Mouse (Mus musculus): ENCODE measurements around the gene Erc2. TPM values are rescaled to one million over a fixed set of nuclear protein-coding genes. Genes with fewer than 3 reads are reported as not detected.

Erc2 gene
- polyA plus RNA-seq, 1 experiment from 2014 or later: 5.7 TPM

GRCm38 (mm10) chr14:27815739-27816138 is 193.5 kb downstream of the Erc2 start:
- WGBS: 68% methylated on average over 6 of the region's 6 CpGs
- Histone ChIP-seq H3K9ac (ENCODE audit: low read length) (no peak overlapping the region), H3K4me2 (ENCODE audit: low read depth, severe bottlenecking) (no peak overlapping the region), H3K9me3 (ENCODE audit: control insufficient read depth, low read length) (no peaks in the 10 kb centered on the region), H3K27ac (replicated peaks; ENCODE audit: low read depth, low read length) (no peak overlapping the region), H3K36me3 (ENCODE audit: control insufficient read depth, insufficient read depth, low read length) (no peaks in the 10 kb centered on the region), H3K27me3 (ENCODE audit: control insufficient read depth, insufficient read depth, low read length) (no peaks in the 10 kb centered on the region), H3K4me1 (ENCODE audit: control insufficient read depth, insufficient read depth, low read length) (no peaks in the 10 kb centered on the region), H3K4me3 (ENCODE audit: low read depth, low read length) (no peak overlapping the region)
- ATAC-seq (ENCODE audit: insufficient number of reproducible peaks, low FRiP score, low TSS enrichment, low read depth): no peak
- no peak for DNase-seq (ENCODE audit: low spot score)

- Histone ChIP-seq H3K27ac (replicated peaks; ENCODE audit: low read depth, low read length) (no peak overlapping the region), H3K9me3 (ENCODE audit: control insufficient read depth, low read length) (no peaks in the 10 kb centered on the region), H3K36me3 (ENCODE audit: control insufficient read depth, insufficient read depth, low read length) (no peaks in the 10 kb centered on the region), H3K9ac (ENCODE audit: low read length) (no peak overlapping the region), H3K4me3 (ENCODE audit: low read depth, low read length) (no peak overlapping the region), H3K27me3 (ENCODE audit: control insufficient read depth, insufficient read depth, low read length) (no peaks in the 10 kb centered on the region), H3K4me2 (ENCODE audit: low read depth, severe bottlenecking) (no peak overlapping the region), H3K4me1 (ENCODE audit: control insufficient read depth, insufficient read depth, low read length) (no peaks in the 10 kb centered on the region)
- DNase-seq (ENCODE audit: low spot score) (no peak), ATAC-seq (ENCODE audit: insufficient number of reproducible peaks, low FRiP score, low TSS enrichment, low read depth) (no peak)
- WGBS: 90% methylated on average over 5 of the region's 5 CpGs
Observed at GRCm38 (mm10) chr14:27818986-27819385, 196.8 kb downstream of the Erc2 start.

DNA sequence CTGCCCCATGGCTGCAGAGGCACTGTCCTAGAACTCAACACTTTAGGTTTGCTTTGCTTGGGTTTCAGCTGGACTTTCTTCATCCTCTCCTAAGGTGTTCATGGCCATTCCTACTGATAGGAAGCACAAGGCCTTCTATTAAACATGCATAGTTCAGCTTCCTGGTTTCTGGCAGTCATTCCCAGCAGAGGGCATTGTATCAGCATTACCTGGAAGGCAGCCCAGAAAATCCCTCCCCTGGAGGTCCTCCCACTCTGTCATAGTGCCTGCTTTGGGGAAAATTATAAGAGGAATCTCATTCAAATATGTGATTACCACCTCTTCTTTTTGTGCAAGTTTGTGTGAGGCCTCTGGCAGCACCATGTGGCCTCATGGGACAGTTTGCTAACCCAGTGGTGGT is 199.6 kb downstream of the Erc2 start:
- Histone ChIP-seq H3K4me3 (ENCODE audit: low read depth, low read length) (no peak overlapping the region), H3K27me3 (ENCODE audit: control insufficient read depth, insufficient read depth, low read length) (no peaks in the 10 kb centered on the region), H3K4me2 (ENCODE audit: low read depth, severe bottlenecking) (no peak overlapping the region), H3K27ac (replicated peaks; ENCODE audit: low read depth, low read length) (no peak overlapping the region), H3K4me1 (ENCODE audit: control insufficient read depth, insufficient read depth, low read length) (no peaks in the 10 kb centered on the region), H3K9ac (ENCODE audit: low read length) (no peak overlapping the region), H3K9me3 (ENCODE audit: control insufficient read depth, low read length) (no peaks in the 10 kb centered on the region), H3K36me3 (ENCODE audit: control insufficient read depth, insufficient read depth, low read length) (no peaks in the 10 kb centered on the region)
- ATAC-seq (ENCODE audit: insufficient number of reproducible peaks, low FRiP score, low TSS enrichment, low read depth) (no peak), DNase-seq (ENCODE audit: low spot score) (no peak)

GRCm38 (mm10) chr14:27822566-27822965 is 200.3 kb downstream of the Erc2 start:
- Histone ChIP-seq H3K27me3 (ENCODE audit: control insufficient read depth, insufficient read depth, low read length) (no peaks in the 10 kb centered on the region), H3K27ac (replicated peaks; ENCODE audit: low read depth, low read length) (no peak overlapping the region), H3K36me3 (ENCODE audit: control insufficient read depth, insufficient read depth, low read length) (no peaks in the 10 kb centered on the region), H3K4me2 (ENCODE audit: low read depth, severe bottlenecking) (no peak overlapping the region), H3K9ac (ENCODE audit: low read length) (no peak overlapping the region), H3K4me1 (ENCODE audit: control insufficient read depth, insufficient read depth, low read length) (no peaks in the 10 kb centered on the region), H3K9me3 (ENCODE audit: control insufficient read depth, low read length) (no peaks in the 10 kb centered on the region), H3K4me3 (ENCODE audit: low read depth, low read length) (no peak overlapping the region)
- DNase-seq (ENCODE audit: low spot score) (no peak), ATAC-seq (ENCODE audit: insufficient number of reproducible peaks, low FRiP score, low TSS enrichment, low read depth) (no peak)
- 89% methylated on average over 6 of the region's 6 CpGs for WGBS

DNA sequence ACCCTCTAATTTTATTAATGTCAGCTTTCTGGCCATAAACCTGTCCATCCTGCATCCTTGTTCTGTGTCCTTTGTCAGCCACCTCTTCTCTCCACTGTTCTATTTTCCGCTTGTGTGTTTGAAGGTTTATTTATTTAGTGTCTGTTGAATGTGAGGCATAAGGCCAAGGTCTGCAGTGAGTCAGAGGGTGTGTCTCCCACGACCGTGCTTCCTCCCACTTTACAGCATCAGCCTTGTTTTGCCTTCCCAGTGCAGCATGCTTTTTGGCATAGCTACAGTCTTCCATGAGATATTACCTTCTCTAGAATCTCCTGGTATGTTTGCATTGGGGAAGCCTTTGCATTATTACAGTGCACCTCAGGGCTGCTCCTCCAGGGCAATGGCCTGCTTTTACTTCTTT is 200.8 kb downstream of the Erc2 start:
- H3K9ac ChIP-seq (ENCODE audit: low read length): no peak overlapping the region
- no peaks in the 10 kb centered on the region for H3K36me3 ChIP-seq (ENCODE audit: control insufficient read depth, insufficient read depth, low read length)
- DNase-seq (ENCODE audit: low spot score) (no peak), ATAC-seq (ENCODE audit: insufficient number of reproducible peaks, low FRiP score, low TSS enrichment, low read depth) (no peak)
- H3K27me3 ChIP-seq (ENCODE audit: control insufficient read depth, insufficient read depth, low read length): no peaks in the 10 kb centered on the region
- H3K4me1 ChIP-seq (ENCODE audit: control insufficient read depth, insufficient read depth, low read length): no peaks in the 10 kb centered on the region
- H3K9me3 ChIP-seq (ENCODE audit: control insufficient read depth, low read length): no peaks in the 10 kb centered on the region
- no peak overlapping the region for H3K4me3 ChIP-seq (ENCODE audit: low read depth, low read length)
- H3K27ac ChIP-seq (replicated peaks; ENCODE audit: low read depth, low read length): no peak overlapping the region
- no peak overlapping the region for H3K4me2 ChIP-seq (ENCODE audit: low read depth, severe bottlenecking)
- WGBS: 58% methylated on average over 3 of the region's 3 CpGs

DNA sequence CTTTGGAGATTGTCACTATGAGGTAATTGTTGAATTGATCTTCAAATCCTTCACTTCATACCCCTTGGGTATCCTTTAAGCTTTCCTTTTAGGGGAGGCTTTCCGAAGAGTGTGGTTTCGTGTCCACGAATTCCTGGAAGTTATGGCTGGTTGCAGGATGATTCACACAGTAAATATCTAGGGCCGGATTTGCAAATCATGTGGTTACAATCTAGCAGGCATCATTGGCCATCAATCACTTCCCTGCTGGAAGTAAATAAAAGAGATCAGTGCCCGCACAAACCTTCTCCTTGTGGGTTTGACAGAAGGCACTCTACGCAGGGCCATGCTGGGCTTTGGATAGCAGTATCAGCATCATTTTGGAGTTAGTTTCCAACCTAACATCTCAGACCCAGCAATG is 201.7 kb downstream of the Erc2 start:
- Histone ChIP-seq H3K36me3 (ENCODE audit: control insufficient read depth, insufficient read depth, low read length) (no peaks in the 10 kb centered on the region), H3K27me3 (ENCODE audit: control insufficient read depth, insufficient read depth, low read length) (no peaks in the 10 kb centered on the region), H3K9ac (ENCODE audit: low read length) (no peak overlapping the region), H3K27ac (replicated peaks; ENCODE audit: low read depth, low read length) (no peak overlapping the region), H3K4me2 (ENCODE audit: low read depth, severe bottlenecking) (no peak overlapping the region), H3K4me3 (ENCODE audit: low read depth, low read length) (no peak overlapping the region), H3K4me1 (ENCODE audit: control insufficient read depth, insufficient read depth, low read length) (no peaks in the 10 kb centered on the region), H3K9me3 (ENCODE audit: control insufficient read depth, low read length) (no peaks in the 10 kb centered on the region)
- 78% methylated on average over 6 of the region's 6 CpGs for WGBS
- ATAC-seq (ENCODE audit: insufficient number of reproducible peaks, low FRiP score, low TSS enrichment, low read depth): no peak
- DNase-seq (ENCODE audit: low spot score): no peak

GRCm38 (mm10) chr14:27826829-27827228 is 204.6 kb downstream of the Erc2 start:
- H3K4me2 ChIP-seq (ENCODE audit: low read depth, severe bottlenecking): no peak overlapping the region
- H3K4me1 ChIP-seq (ENCODE audit: control insufficient read depth, insufficient read depth, low read length): no peaks in the 10 kb centered on the region
- no peaks in the 10 kb centered on the region for H3K36me3 ChIP-seq (ENCODE audit: control insufficient read depth, insufficient read depth, low read length)
- H3K4me3 ChIP-seq (ENCODE audit: low read depth, low read length): no peak overlapping the region
- H3K9me3 ChIP-seq (ENCODE audit: control insufficient read depth, low read length): no peaks in the 10 kb centered on the region
- WGBS: 95% methylated on average over 1 of the region's 1 CpGs
- DNase-seq (ENCODE audit: low spot score): no peak
- no peak overlapping the region for H3K27ac ChIP-seq (replicated peaks; ENCODE audit: low read depth, low read length)
- no peak overlapping the region for H3K9ac ChIP-seq (ENCODE audit: low read length)
- ATAC-seq (ENCODE audit: insufficient number of reproducible peaks, low FRiP score, low TSS enrichment, low read depth): no peak
- no peaks in the 10 kb centered on the region for H3K27me3 ChIP-seq (ENCODE audit: control insufficient read depth, insufficient read depth, low read length)

- Histone ChIP-seq H3K4me3 (ENCODE audit: low read depth, low read length) (no peak overlapping the region), H3K4me2 (ENCODE audit: low read depth, severe bottlenecking) (no peak overlapping the region), H3K9me3 (ENCODE audit: control insufficient read depth, low read length) (no peaks in the 10 kb centered on the region), H3K27me3 (ENCODE audit: control insufficient read depth, insufficient read depth, low read length) (no peaks in the 10 kb centered on the region), H3K36me3 (ENCODE audit: control insufficient read depth, insufficient read depth, low read length) (no peaks in the 10 kb centered on the region), H3K27ac (replicated peaks; ENCODE audit: low read depth, low read length) (no peak overlapping the region), H3K9ac (ENCODE audit: low read length) (no peak overlapping the region), H3K4me1 (ENCODE audit: control insufficient read depth, insufficient read depth, low read length) (no peaks in the 10 kb centered on the region)
- 69% methylated on average over 2 of the region's 2 CpGs for WGBS
- DNase-seq (ENCODE audit: low spot score) (no peak), ATAC-seq (ENCODE audit: insufficient number of reproducible peaks, low FRiP score, low TSS enrichment, low read depth) (no peak)
Observed at GRCm38 (mm10) chr14:27828089-27828488, 205.9 kb downstream of the Erc2 start.

DNA sequence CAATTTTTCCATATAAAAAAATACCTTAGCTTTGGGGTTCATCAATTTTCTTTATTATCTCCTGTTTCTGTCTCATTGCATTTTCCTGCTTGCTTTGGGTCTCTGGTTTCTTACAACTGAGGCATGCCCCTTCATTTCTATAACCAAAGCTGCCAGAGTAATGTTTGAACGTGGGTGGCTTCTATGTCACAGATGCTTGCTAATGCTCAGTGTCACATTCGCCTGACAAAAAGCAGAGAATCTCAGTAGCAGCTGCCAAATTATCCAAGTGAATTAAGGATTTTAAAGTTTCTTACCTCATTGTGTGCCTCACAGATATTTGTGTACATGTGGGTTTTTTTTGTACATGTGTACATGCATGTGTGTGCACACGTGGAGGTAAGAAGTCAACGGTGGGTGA is 210.0 kb downstream of the Erc2 start:
- DNase-seq (ENCODE audit: low spot score) (no peak), ATAC-seq (ENCODE audit: insufficient number of reproducible peaks, low FRiP score, low TSS enrichment, low read depth) (no peak)
- no peaks in the 10 kb centered on the region for H3K9me3 ChIP-seq (ENCODE audit: control insufficient read depth, low read length)
- no peak overlapping the region for H3K4me3 ChIP-seq (ENCODE audit: low read depth, low read length)
- no peaks in the 10 kb centered on the region for H3K4me1 ChIP-seq (ENCODE audit: control insufficient read depth, insufficient read depth, low read length)
- H3K27me3 ChIP-seq (ENCODE audit: control insufficient read depth, insufficient read depth, low read length): no peaks in the 10 kb centered on the region
- no peak overlapping the region for H3K9ac ChIP-seq (ENCODE audit: low read length)
- 83% methylated on average over 4 of the region's 4 CpGs for WGBS
- no peak overlapping the region for H3K27ac ChIP-seq (replicated peaks; ENCODE audit: low read depth, low read length)
- no peaks in the 10 kb centered on the region for H3K36me3 ChIP-seq (ENCODE audit: control insufficient read depth, insufficient read depth, low read length)
- H3K4me2 ChIP-seq (ENCODE audit: low read depth, severe bottlenecking): no peak overlapping the region
